Mouse (Mus musculus) kidney, embryonic 16.5 days (tissue): ENCODE results near the gene Sp100. TPM values are rescaled to one million over a fixed set of nuclear protein-coding genes. Genes with fewer than 3 reads are reported as not detected.
"Not testable (repeated sequence)": the region's sequence is repeated elsewhere in the genome, so short reads cannot be mapped to it uniquely, and the experiment has no call there.

Source experiments
- ATAC-seq: fragments of 200-750 bp; cut with Nextera tagmentation; 2 replicates; pipeline ENCODE4 v1.8.0; 2017; ENCODE audit warnings: moderate TSS enrichment; ENCODE audit not compliant: low FRiP score, low TSS enrichment
- H3K27ac ChIP-seq: fragments of 300-500 bp; sonication (generic); 2 replicates; pipeline ENCODE4 v1.5.1; 2014; ENCODE audit warnings: low read length
- H3K27me3 ChIP-seq: fragments of 300-500 bp; sonication (generic); 2 replicates; pipeline ENCODE4 v1.6.1; 2014; ENCODE audit warnings: low read length, control low read depth, mixed read lengths; ENCODE audit not compliant: insufficient read depth
- H3K36me3 ChIP-seq: fragments of 300-500 bp; sonication (generic); 2 replicates; pipeline ENCODE4 v1.6.1; 2014; ENCODE audit warnings: low read length, control low read depth, mixed read lengths; ENCODE audit not compliant: insufficient read depth
- H3K4me1 ChIP-seq: fragments of 300-500 bp; sonication (generic); 2 replicates; pipeline ENCODE4 v1.6.1; 2014; ENCODE audit warnings: low read length, control low read depth, mixed read lengths; ENCODE audit not compliant: insufficient read depth
- H3K4me2 ChIP-seq: fragments of 300-500 bp; sonication (generic); replicated peaks from 2 replicates; pipeline ENCODE4 v1.6.1; 2014; ENCODE audit warnings: low read depth, low read length
- H3K4me3 ChIP-seq: fragments of 300-500 bp; sonication (generic); 2 replicates; pipeline ENCODE4 v1.5.1; 2014; ENCODE audit warnings: mild to moderate bottlenecking, low read length
- H3K9ac ChIP-seq: fragments of 300-500 bp; sonication (generic); replicated peaks from 2 replicates; pipeline ENCODE4 v1.6.1; 2014; ENCODE audit warnings: low read length
- H3K9me3 ChIP-seq: fragments of 300-500 bp; sonication (generic); 2 replicates; pipeline ENCODE4 v1.6.1; 2016; ENCODE audit warnings: low read length, control low read depth
- WGBS: fragments of 180-500 bp; shearing (Covaris S2); extraction: QIAGEN DNeasy Blood & Tissue Kit; methylation state at CpG from one replicate; pipeline ENCODE4 v1.1.7; 2014; 5-methylcytosine and 5-hydroxymethylcytosine counted together
- polyA plus RNA-seq: library from polyadenylated mRNA; unstranded; fragments of >200 nt; fragmentation: Nextera tagmentation; extraction: Ambion mirVana; gene quantifications from 2 replicates; pipeline ENCODE4 v1.2.1, GENCODE M21; 2015

The Sp100 gene
- 2.8 and 3.3 TPM in 2 replicates for polyA plus RNA-seq

DNA sequence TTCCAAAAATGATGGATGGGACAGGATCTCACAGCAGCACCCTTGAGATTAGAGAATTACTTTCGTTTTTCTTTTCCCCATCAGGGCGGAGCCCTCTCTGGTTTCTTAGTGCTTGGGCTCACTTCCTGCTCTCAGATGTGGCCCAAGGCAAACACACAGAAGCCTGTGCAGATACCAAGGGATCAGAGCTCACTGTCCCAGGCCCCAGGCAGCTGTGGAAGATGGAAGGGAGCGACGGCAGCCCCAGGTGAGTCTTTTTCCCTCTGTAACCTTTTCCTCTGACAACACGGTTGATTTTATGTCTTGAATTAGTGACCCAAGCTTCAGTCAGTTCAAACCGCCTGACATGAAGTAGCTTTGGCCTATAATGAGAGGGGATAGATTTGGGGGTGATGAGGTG, at the start of gene Sp100:
TSS of gene Sp100 (plus strand) at position 108 of the 400 bp plus-strand sequence.
- H3K9me3 ChIP-seq, H3K4me2 ChIP-seq, H3K4me1 ChIP-seq, H3K27me3 ChIP-seq, H3K4me3 ChIP-seq, ATAC-seq, H3K27ac ChIP-seq, H3K36me3 ChIP-seq, H3K9ac ChIP-seq: not testable (repeated sequence)
- 59% methylated on average over 5 of the region's 6 CpGs for WGBS

GRCm38 (mm10) chr1:85600078-85600477, 49.7 kb upstream of the Sp100 start, which contains the start of gene Sp140:
Gene Sp140 (plus strand): TSS chr1:85600378.
- not testable (repeated sequence) for H3K9me3 ChIP-seq, H3K9ac ChIP-seq, H3K4me3 ChIP-seq, H3K27me3 ChIP-seq, H3K27ac ChIP-seq, H3K4me2 ChIP-seq, H3K4me1 ChIP-seq, H3K36me3 ChIP-seq, ATAC-seq
- no CpG with 5 or more reads among the region's 5 CpGs for WGBS

DNA sequence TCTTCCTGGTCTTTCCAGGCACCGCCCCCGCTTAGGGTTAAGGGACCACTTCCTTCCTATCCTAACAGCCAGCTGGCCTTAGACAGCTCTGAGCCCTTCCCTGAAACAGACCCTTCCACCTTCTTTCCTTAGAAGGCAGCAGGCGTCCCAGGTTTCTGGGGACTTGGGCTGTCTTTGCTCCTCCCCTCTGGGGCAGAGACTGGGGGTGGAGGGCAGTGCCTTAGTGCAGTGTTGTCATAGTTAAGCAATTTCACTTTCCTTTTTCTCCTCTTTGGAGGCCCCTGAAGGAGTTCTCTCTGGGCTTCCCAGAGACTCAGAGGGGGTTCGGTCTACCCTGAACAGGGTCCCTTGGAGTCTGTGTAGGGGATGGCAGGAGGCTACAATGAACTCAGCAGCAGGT, 49.0 kb upstream of the Sp100 start:
- H3K4me1 ChIP-seq, H3K9ac ChIP-seq, H3K4me3 ChIP-seq, H3K4me2 ChIP-seq, H3K9me3 ChIP-seq, ATAC-seq, H3K27me3 ChIP-seq, H3K36me3 ChIP-seq, H3K27ac ChIP-seq: not testable (repeated sequence)
- 65% methylated on average over 4 of the region's 4 CpGs for WGBS

DNA sequence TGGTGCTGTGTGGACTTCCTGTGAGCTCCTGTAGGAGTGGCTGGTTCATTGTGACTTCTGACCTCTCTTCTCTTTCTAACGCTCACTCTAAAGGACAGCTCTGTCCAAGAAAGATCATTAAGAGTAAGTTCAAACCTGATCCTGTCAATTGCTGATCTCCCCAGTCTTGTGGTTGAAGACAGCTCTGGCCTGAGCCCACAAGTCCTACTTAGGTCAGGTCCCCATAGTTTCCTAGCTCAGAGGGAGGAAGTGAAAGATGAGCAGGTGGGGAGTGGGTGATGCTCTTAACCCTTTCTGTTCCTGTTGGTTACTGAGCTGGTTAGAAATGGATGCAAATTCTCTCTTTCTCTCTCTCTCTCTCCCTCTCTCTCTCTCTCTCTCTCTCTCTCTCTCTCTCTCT, 45.4 kb upstream of the Sp100 start:
- not testable (repeated sequence) for H3K9ac ChIP-seq, H3K36me3 ChIP-seq, H3K4me2 ChIP-seq, H3K4me1 ChIP-seq, H3K9me3 ChIP-seq, H3K27me3 ChIP-seq, H3K27ac ChIP-seq, H3K4me3 ChIP-seq, ATAC-seq
- no CpG with 5 or more reads among the region's 1 CpGs for WGBS

GRCm38 (mm10) chr1:85608361-85608760, 41.4 kb upstream of the Sp100 start:
- not testable (repeated sequence) for H3K9me3 ChIP-seq, H3K4me2 ChIP-seq, ATAC-seq, H3K4me3 ChIP-seq, H3K4me1 ChIP-seq, H3K36me3 ChIP-seq, H3K27me3 ChIP-seq, H3K27ac ChIP-seq, H3K9ac ChIP-seq
- WGBS = 90% methylated on average over 3 of the region's 4 CpGs

DNA sequence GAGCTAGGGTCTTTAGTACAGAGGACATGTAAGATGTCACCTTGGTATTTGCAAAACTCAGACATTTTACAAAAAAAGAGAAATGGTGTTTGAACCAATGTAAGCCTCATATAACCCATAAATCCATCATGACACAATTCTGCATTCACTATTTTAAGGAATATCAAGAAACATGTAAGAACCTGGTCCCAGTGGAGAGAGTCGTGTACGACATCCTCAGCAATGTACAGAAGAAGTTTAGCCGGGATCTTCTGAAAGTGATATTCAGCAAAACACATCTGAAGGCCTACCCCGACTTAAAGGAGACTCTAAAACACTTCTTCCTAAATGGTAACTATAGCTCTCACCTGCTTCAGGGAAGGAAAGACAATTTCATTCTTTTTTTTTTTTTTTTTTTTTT, 39.2 kb upstream of the Sp100 start:
- H3K36me3 ChIP-seq, ATAC-seq, H3K4me3 ChIP-seq, H3K27me3 ChIP-seq, H3K9ac ChIP-seq, H3K27ac ChIP-seq, H3K4me1 ChIP-seq, H3K4me2 ChIP-seq, H3K9me3 ChIP-seq: not testable (repeated sequence)
- WGBS = no CpG with 5 or more reads among the region's 4 CpGs

- WGBS = 94% methylated on average over 3 of the region's 3 CpGs
- H3K4me1 ChIP-seq, ATAC-seq: not testable (repeated sequence)
These were observed 34.7 kb upstream of the Sp100 start for GRCm38 (mm10) chr1:85615096-85615495.

DNA sequence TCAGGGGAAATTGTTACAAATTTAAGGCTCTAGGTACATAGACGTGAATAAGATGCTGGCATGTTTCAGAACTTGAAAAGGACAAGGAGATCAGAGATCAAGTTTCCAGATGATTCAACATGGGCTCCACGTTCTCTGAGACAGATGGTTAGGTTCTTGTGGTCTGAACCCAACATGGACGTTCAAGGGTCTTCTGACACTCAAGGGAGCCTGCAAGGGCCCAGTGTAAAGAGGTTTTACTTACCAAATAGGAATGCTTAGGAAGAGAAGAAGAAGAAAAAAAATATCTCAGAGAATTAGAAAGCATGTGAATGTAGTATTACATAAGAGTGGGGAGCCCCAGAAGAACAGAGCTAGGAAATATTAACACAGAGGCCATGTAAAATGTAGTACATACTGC, 34.0 kb upstream of the Sp100 start:
- not testable (repeated sequence) for H3K4me1 ChIP-seq, H3K4me3 ChIP-seq, H3K27me3 ChIP-seq, H3K36me3 ChIP-seq, ATAC-seq, H3K9ac ChIP-seq, H3K9me3 ChIP-seq, H3K27ac ChIP-seq, H3K4me2 ChIP-seq
- WGBS = 61% methylated on average over 3 of the region's 3 CpGs

More at GRCm38 (mm10) chr1:85615096-85615495, 34.7 kb upstream of the Sp100 start:
- not testable (repeated sequence) for H3K27me3 ChIP-seq, H3K27ac ChIP-seq, H3K9me3 ChIP-seq, H3K4me3 ChIP-seq, H3K4me2 ChIP-seq, H3K9ac ChIP-seq, H3K36me3 ChIP-seq

- H3K4me1 ChIP-seq = not testable (repeated sequence)
These were observed 32.6 kb upstream of the Sp100 start for GRCm38 (mm10) chr1:85617161-85617560.

GRCm38 (mm10) chr1:85618689-85619088, 31.1 kb upstream of the Sp100 start:
- not testable (repeated sequence) for ATAC-seq, H3K27ac ChIP-seq, H3K9me3 ChIP-seq, H3K36me3 ChIP-seq, H3K9ac ChIP-seq, H3K27me3 ChIP-seq, H3K4me3 ChIP-seq, H3K4me2 ChIP-seq, H3K4me1 ChIP-seq
- 67% methylated on average over 1 of the region's 1 CpGs for WGBS

More at GRCm38 (mm10) chr1:85617161-85617560, 32.6 kb upstream of the Sp100 start:
- WGBS = 63% methylated on average over 4 of the region's 5 CpGs
- not testable (repeated sequence) for H3K27ac ChIP-seq, H3K4me2 ChIP-seq, H3K9ac ChIP-seq, ATAC-seq, H3K36me3 ChIP-seq, H3K9me3 ChIP-seq, H3K27me3 ChIP-seq, H3K4me3 ChIP-seq

DNA sequence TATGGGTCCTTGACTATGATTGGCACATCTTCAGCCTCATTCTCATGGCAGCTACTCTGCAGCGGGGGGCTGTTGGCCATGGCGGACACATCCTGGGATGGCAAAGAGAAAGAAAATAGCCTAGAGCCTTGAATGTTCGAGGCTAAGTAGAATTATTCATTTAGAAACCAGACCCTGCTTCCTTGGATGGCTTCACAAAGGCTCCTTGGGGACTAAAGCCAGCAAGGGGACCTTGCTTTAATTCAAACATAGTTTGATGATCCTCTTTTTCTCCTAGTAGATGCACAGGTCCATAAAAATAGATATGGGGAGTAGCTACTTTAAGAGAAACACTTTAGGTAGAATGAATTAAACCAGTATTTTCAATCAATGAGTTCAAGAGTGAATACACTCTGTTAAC, 12.9 kb upstream of the Sp100 start:
- WGBS = 57% methylated on average over 3 of the region's 3 CpGs
- not testable (repeated sequence) for H3K27me3 ChIP-seq, H3K9me3 ChIP-seq, H3K4me3 ChIP-seq, H3K4me2 ChIP-seq, ATAC-seq, H3K36me3 ChIP-seq, H3K27ac ChIP-seq, H3K9ac ChIP-seq, H3K4me1 ChIP-seq
